Mouse (Mus musculus) heart, embryonic 16.5 days (tissue): ENCODE data around the gene Cd46. TPM values are rescaled to one million over a fixed set of nuclear protein-coding genes. Genes with fewer than 3 reads are reported as not detected.

Source experiments
- ATAC-seq: fragments of 200-750 bp; cut with Nextera tagmentation; replicated peaks from 2 replicates; pipeline ENCODE4 v1.8.0; 2017; ENCODE audit warnings: moderate number of reproducible peaks; ENCODE audit not compliant: insufficient read depth, low FRiP score; ENCODE audit errors: extremely low read depth
- H3K27ac ChIP-seq: fragments of 300-500 bp; sonication (generic); 2 replicates; pipeline ENCODE4 v1.5.1; 2014; ENCODE audit warnings: mild to moderate bottlenecking, low read length, control low read depth, moderate library complexity
- H3K27me3 ChIP-seq: fragments of 300-500 bp; sonication (generic); 2 replicates; pipeline ENCODE4 v1.6.1; 2014; ENCODE audit warnings: low read length, mixed read lengths; ENCODE audit not compliant: control insufficient read depth, insufficient read depth
- H3K36me3 ChIP-seq: fragments of 300-500 bp; sonication (generic); 2 replicates; pipeline ENCODE4 v1.6.1; 2014; ENCODE audit not compliant: control insufficient read depth, insufficient read depth
- H3K4me1 ChIP-seq: fragments of 300-500 bp; sonication (generic); 2 replicates; pipeline ENCODE4 v1.6.1; 2014; ENCODE audit warnings: low read length, mixed read lengths; ENCODE audit not compliant: control insufficient read depth, insufficient read depth
- H3K4me2 ChIP-seq: fragments of 300-500 bp; sonication (generic); 2 replicates; pipeline ENCODE4 v1.6.1; 2014; ENCODE audit warnings: low read depth, mild to moderate bottlenecking, control low read depth, low read length
- H3K4me3 ChIP-seq: fragments of 300-500 bp; sonication (generic); 2 replicates; pipeline ENCODE4 v1.5.1; 2014; ENCODE audit warnings: mild to moderate bottlenecking, control low read depth, low read length
- H3K9ac ChIP-seq: fragments of 300-500 bp; sonication (generic); 2 replicates; pipeline ENCODE4 v1.6.1; 2014; ENCODE audit warnings: low read length, control low read depth
- H3K9me3 ChIP-seq: fragments of 300-500 bp; sonication (generic); replicated peaks from 2 replicates; pipeline ENCODE4 v1.6.1; 2016; ENCODE audit warnings: low read length; ENCODE audit not compliant: control insufficient read depth
- WGBS: fragments of 180-500 bp; shearing (Covaris S2); extraction: QIAGEN DNeasy Blood & Tissue Kit; methylation state at CpG from one replicate; pipeline ENCODE4 v1.1.7; 2014; 5-methylcytosine and 5-hydroxymethylcytosine counted together
- polyA plus RNA-seq: library from polyadenylated mRNA; unstranded; fragments of >200 nt; fragmentation: Nextera tagmentation; extraction: Ambion mirVana; gene quantifications from 2 replicates; pipeline ENCODE4 v1.2.1, GENCODE M21; 2015

Cd46 gene
- 0.71 and 1.0 TPM in 2 replicates for polyA plus RNA-seq

DNA sequence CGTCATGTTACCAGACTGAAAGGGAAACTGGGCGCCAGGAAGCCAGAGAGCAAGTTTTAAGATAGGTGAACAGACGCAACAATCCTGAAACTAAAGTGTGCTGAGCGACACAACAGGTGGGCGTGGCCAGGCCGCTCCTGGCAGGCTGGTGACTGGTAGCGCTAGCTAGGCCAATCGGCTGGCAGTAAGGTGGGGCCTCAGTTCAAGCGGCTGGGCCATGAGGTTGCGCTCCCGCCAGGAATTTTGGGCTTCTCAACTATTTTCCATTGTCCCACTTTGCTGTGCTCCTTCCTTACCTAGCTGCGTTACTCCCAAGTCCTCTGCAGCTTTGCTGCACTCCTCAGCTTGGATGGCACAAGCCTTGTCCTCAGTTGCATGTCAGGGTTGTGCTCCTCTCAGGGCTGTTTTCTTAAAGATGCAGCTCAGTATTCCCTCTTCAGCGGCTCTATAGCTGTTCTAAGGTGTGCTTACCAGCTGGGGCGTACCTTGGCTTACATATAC lies at the start of gene Cd46:
Gene Cd46 (minus strand): TSS at position 30 of the 501 bp plus-strand sequence.
- peak within 1 kb of the TSS; percentile 75 for H3K9ac ChIP-seq
- 3% methylated on average over 14 of the region's 14 CpGs for WGBS
- H3K4me1 ChIP-seq, result peaks cover 6% of the 10 kb centered on the region; the same call in 1 of the 2 replicates
- H3K27ac ChIP-seq, result peak within 1 kb of the TSS; percentile 64
- H3K4me3 ChIP-seq, result peak within 1 kb of the TSS; percentile 63
- no peaks in the 10 kb centered on the region; the same call in 1 of the 2 replicates for H3K36me3 ChIP-seq
- H3K27me3 ChIP-seq, result no peaks in the 10 kb centered on the region
- no peaks in the 10 kb centered on the region for H3K9me3 ChIP-seq
- H3K4me2 ChIP-seq, result peak within 1 kb of the TSS; percentile 82
- peak; percentile 96 for ATAC-seq

DNA sequence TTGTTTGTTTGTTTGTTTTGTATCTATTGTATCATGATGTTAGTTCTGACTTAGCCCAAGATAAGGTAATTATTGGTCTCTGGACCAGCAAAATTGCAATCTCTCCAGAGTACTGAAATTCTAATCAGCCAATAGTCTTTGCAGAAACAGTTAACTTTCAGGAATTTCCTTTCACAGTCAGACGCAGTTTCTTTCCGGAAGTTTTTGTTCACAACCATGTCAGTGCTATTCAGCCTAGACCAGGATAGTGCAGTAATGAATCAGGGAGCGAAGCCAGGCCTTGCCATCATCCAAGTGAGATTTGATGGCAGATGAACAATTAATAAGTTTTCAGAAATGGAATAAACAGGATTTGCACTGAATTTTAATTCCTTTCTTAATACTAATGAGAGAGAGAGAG lies 40.0 kb upstream of the Cd46 start:
- 0 out of 2 replicates have a peak, but pooled peaks cover 3% of the 10 kb centered on the region for H3K4me1 ChIP-seq
- no peak overlapping the region; the same call in 1 of the 2 replicates for H3K4me3 ChIP-seq
- no peaks in the 10 kb centered on the region for H3K9me3 ChIP-seq
- 49% methylated on average over 3 of the region's 3 CpGs for WGBS
- H3K27me3 ChIP-seq, result no peaks in the 10 kb centered on the region
- H3K36me3 ChIP-seq, result peaks cover 10% of the 10 kb centered on the region
- no peak overlapping the region for H3K27ac ChIP-seq
- peak overlapping the region; percentile 88 for H3K4me2 ChIP-seq
- no peak overlapping the region for H3K9ac ChIP-seq
- ATAC-seq, result no peak

DNA sequence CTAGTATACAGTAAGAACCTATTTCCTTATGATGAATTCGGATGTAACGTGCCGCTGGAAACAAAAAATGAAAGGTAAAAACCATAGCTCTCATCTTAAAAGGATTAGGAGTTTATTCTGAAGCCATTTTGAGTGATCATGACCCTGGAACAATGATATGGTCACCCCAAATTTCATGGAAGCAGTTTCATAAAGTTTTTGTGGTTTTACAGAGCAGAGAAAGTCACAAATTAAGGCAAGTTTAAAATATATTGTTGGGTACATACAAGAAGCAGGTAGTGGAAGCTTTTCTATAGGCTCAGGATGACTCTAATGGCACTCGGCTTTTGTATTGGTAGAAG lies 39.6 kb upstream of the Cd46 start:
- Histone ChIP-seq H3K4me1 (0 out of 2 replicates have a peak, but pooled peaks cover 3% of the 10 kb centered on the region), H3K4me3 (peak overlapping the region; percentile 78), H3K9ac (peak overlapping the region; percentile 97), H3K36me3 (peaks cover 12% of the 10 kb centered on the region), H3K27ac (peak overlapping the region; percentile 98), H3K27me3 (no peaks in the 10 kb centered on the region), H3K4me2 (peak overlapping the region; percentile 88), H3K9me3 (no peaks in the 10 kb centered on the region)
- ATAC-seq, result no peak
- WGBS, result 15% methylated on average over 4 of the region's 4 CpGs

DNA sequence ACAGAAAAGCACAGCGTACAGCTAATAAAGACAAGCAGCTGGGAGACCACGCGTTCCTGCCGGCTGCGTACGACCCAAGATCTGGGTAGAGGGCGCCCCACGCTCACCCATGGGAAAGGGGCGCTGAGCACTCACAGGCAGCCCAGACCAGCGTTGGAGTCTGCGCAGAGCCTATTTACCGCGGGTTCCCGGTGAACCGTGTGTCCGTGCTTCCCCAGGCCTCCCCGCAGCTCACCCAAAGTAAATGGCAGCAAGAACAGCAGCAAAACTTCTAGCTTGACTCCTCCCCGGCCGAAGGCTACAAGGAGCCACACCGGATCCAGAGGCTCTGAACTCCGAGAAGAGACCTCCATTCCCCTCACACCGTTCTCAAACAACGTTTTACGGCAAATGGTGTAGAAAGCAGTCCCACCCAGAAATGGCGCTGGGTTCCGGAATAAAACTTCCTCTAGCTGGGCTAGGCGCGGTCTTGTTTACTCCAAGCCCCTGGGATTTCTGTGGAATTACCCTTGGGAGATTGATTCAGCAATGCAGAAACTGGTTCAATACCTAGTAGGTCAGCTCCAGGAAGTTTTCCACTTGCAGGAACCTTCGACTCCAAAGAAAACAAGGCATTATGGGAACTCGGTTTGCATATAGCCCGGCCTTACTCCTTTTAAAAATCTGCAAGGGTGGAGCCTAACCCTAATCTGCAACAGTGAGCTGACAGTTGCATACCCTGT lies 39.1 kb upstream of the Cd46 start, which contains the start of gene Cr1l:
Gene Cr1l (minus strand): TSS at position 634 of the 722 bp plus-strand sequence.
- H3K9me3 ChIP-seq, result no peaks in the 10 kb centered on the region
- 0 out of 2 replicates have a peak, but pooled peaks cover 3% of the 10 kb centered on the region for H3K4me1 ChIP-seq
- peak; percentile 99 for ATAC-seq
- peaks cover 13% of the 10 kb centered on the region for H3K36me3 ChIP-seq
- under 1% methylated on average over 31 of the region's 31 CpGs for WGBS
- H3K27ac ChIP-seq, result peak within 1 kb of the TSS; percentile 98
- H3K27me3 ChIP-seq, result no peaks in the 10 kb centered on the region
- peak within 1 kb of the TSS; percentile 78 for H3K4me3 ChIP-seq
- H3K9ac ChIP-seq, result peak within 1 kb of the TSS; percentile 97
- peak within 1 kb of the TSS; percentile 88 for H3K4me2 ChIP-seq

DNA sequence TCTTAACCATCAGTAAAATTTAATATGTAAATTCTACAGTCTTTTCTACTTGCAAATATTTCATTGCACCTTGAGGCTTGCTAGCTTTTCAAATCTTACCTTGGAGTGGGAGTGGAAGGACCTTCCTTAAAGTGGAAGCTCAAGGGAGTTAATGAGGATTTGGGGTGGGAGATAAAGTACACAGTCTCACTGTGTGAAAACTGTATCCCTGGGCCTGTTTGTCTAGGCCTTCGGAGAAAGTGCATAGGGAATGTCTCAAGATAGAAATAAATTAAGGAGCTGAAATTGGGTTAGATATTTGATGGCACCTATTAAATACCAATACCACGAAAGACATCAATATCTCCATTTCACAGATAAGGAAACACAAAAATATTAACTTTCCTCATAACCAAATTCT lies 38.4 kb upstream of the Cd46 start:
- peak overlapping the region; percentile 97 for H3K9ac ChIP-seq
- WGBS, result 4% methylated on average over 2 of the region's 2 CpGs
- no peak for ATAC-seq
- peak overlapping the region; percentile 88 for H3K4me2 ChIP-seq
- peak overlapping the region; percentile 98 for H3K27ac ChIP-seq
- no peaks in the 10 kb centered on the region for H3K9me3 ChIP-seq
- H3K4me3 ChIP-seq, result peak overlapping the region; percentile 78
- peaks cover 17% of the 10 kb centered on the region for H3K36me3 ChIP-seq
- H3K4me1 ChIP-seq, result 0 out of 2 replicates have a peak, but pooled peaks cover 3% of the 10 kb centered on the region
- no peaks in the 10 kb centered on the region for H3K27me3 ChIP-seq

DNA sequence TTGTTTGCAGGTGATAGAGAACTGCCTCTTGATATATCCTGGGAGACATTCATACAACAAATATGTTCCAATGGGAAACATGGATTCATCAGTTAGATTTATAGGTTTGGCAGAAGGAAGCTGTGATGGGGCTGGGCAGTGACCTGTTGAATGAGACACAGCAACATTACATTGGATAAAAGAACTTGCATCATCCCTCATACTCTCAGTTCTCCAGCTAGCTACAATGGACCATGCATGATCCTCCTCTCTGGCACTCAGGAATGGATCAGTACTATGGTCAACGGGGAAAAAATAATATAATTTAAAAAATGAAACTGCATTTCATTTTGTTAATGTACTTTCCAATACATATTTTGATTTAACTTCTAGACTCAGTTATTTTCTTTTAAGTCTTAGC lies 37.8 kb upstream of the Cd46 start:
- no peaks in the 10 kb centered on the region for H3K27me3 ChIP-seq
- no peaks in the 10 kb centered on the region for H3K9me3 ChIP-seq
- 0 out of 2 replicates have a peak, but pooled peaks cover 3% of the 10 kb centered on the region for H3K4me1 ChIP-seq
- peaks cover 17% of the 10 kb centered on the region for H3K36me3 ChIP-seq
- H3K4me3 ChIP-seq, result no peak overlapping the region
- peak overlapping the region; percentile 48 for H3K4me2 ChIP-seq
- no peak overlapping the region for H3K9ac ChIP-seq
- ATAC-seq, result no peak
- no peak overlapping the region for H3K27ac ChIP-seq
- WGBS, result 72% methylated on average over 1 of the region's 1 CpGs

DNA sequence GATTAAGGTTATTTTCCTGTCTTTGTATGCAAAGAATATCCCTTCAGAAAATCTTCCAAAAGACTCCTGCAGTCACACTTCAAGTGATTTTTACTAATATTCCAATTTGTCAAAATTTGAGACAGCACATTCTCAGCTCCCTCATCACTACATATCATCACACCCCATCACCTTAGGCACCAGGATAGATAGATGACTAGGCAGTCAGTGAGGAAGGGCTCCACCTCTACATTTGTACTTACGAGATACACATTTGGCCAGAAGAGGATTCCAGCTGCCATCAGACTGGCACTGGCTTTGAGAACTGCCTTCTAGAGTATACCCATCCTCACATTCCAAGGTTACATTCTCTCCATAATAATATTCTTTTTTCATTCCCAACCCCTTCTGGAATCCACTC lies 22.4 kb upstream of the Cd46 start:
- WGBS, result 94% methylated on average over 1 of the region's 1 CpGs
- Histone ChIP-seq H3K4me2 (no peak overlapping the region), H3K4me3 (no peak overlapping the region), H3K9me3 (no peaks in the 10 kb centered on the region), H3K27ac (no peak overlapping the region), H3K36me3 (peaks cover 32% of the 10 kb centered on the region), H3K27me3 (no peaks in the 10 kb centered on the region), H3K9ac (no peak overlapping the region), H3K4me1 (no peaks in the 10 kb centered on the region)
- ATAC-seq, result no peak

DNA sequence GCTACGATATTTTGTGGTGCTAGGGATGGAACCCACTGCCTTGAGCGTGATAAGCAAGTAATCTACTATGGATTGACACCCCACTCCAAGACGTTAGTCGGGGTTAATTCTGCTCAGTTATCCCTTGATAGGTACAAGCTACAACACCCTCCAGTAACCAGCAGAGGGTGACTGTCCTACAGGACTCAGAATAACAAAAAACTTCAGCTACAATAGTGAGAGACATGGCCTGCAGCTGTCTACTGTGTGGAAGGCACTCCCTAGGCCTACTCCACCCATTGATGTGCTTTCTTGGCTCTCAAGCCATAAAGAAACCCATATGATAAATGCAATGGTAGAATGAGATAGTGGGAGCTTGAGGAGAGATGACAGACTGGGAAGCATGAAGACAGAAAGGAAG lies 21.6 kb upstream of the Cd46 start:
- Histone ChIP-seq H3K36me3 (peaks cover 32% of the 10 kb centered on the region), H3K4me1 (no peaks in the 10 kb centered on the region), H3K4me3 (no peak overlapping the region), H3K9me3 (no peaks in the 10 kb centered on the region), H3K4me2 (no peak overlapping the region), H3K27me3 (no peaks in the 10 kb centered on the region), H3K27ac (no peak overlapping the region), H3K9ac (no peak overlapping the region)
- ATAC-seq, result no peak
- WGBS, result 82% methylated on average over 4 of the region's 4 CpGs

DNA sequence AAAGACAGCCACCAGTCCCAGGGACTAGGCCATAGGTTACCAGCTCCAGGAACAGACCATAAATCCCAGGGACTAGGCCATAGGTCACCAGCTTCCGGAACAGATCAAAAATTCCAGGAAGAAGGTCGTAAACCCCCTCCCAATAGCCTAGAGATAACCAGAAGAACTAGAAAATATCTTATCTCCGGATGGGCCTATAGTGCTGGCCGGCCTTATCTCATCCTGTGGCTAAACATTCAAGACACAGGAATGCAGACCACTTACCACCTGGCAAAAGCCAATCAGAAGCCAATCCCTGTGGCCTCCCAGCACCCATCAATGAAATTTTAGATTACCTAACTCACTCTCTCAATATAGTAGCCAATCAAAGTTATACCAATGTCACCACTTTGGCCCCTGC lies 8.6 kb upstream of the Cd46 start:
- H3K27ac ChIP-seq, result no peak overlapping the region
- H3K9ac ChIP-seq, result no peak overlapping the region
- H3K4me3 ChIP-seq, result no peak overlapping the region
- H3K4me1 ChIP-seq, result 0 out of 2 replicates have a peak, but pooled peaks cover 4% of the 10 kb centered on the region
- H3K27me3 ChIP-seq, result no peaks in the 10 kb centered on the region
- 18% methylated on average over 4 of the region's 4 CpGs for WGBS
- ATAC-seq, result 0 out of 2 replicates have a peak, but pooled peaks have one; percentile 45
- H3K36me3 ChIP-seq, result peaks cover 22% of the 10 kb centered on the region
- no peak overlapping the region for H3K4me2 ChIP-seq
- no peaks in the 10 kb centered on the region for H3K9me3 ChIP-seq
